Mouse (Mus musculus) urinary bladder, adult 2 months (tissue): ENCODE results near the gene Gm49373. TPM values are rescaled to one million over a fixed set of nuclear protein-coding genes. Genes with fewer than 3 reads are reported as not detected.

Experiments used
- DNase-seq: peaks from one replicate; pipeline ENCODE4 v3.0.0; 2022; ENCODE audit warnings: low spot score
- polyA plus RNA-seq: library from polyadenylated mRNA; depleted of rRNA; stranded (reverse); fragments of >200 nt; gene quantifications from 2 replicates; pipeline ENCODE4 v1.2.3, GENCODE M21; 2012; rRNA removed

Gm49373 gene
- polyA plus RNA-seq, 1 experiment = 0.80 TPM

GRCm38 (mm10) chr9:21029291-21030054 lies 43.4 kb downstream of the Gm49373 start, which contains the start of gene Icam4:
Gene Icam4, plus strand, starts transcription at chr9:21029373.
- DNase-seq = no peak

GRCm38 (mm10) chr9:21028560-21029110 lies 44.3 kb downstream of the Gm49373 start:
- DNase-seq = no peak

GRCm38 (mm10) chr9:21027774-21028290 lies 45.1 kb downstream of the Gm49373 start:
- DNase-seq = no peak

GRCm38 (mm10) chr9:21026849-21027248 lies 46.0 kb downstream of the Gm49373 start:
- DNase-seq = no peak

GRCm38 (mm10) chr9:21025258-21025810 lies 47.6 kb downstream of the Gm49373 start:
- DNase-seq = no peak

- DNase-seq = no peak
These were observed 50.2 kb downstream of the Gm49373 start for GRCm38 (mm10) chr9:21022726-21023125.

GRCm38 (mm10) chr9:21022288-21022687 lies 50.6 kb downstream of the Gm49373 start:
- no peak for DNase-seq

- DNase-seq = no peak
These were observed 51.5 kb downstream of the Gm49373 start for GRCm38 (mm10) chr9:21021363-21021762.

GRCm38 (mm10) chr9:21018600-21018999 lies 54.3 kb downstream of the Gm49373 start:
- no peak for DNase-seq

GRCm38 (mm10) chr9:21017177-21017575 lies 55.7 kb downstream of the Gm49373 start:
- DNase-seq = no peak

- no peak for DNase-seq
These were observed 56.3 kb downstream of the Gm49373 start for GRCm38 (mm10) chr9:21016331-21017176.

- no peak for DNase-seq
These were observed 57.2 kb downstream of the Gm49373 start, which contains the start of gene Icam1 for GRCm38 (mm10) chr9:21015571-21016130. Gene Icam1, plus strand, starts transcription at chr9:21015985.

GRCm38 (mm10) chr9:21014691-21015570 lies 58.0 kb downstream of the Gm49373 start:
- DNase-seq = no peak

Other genes starting within 250 kb of the Gm49373 start
- gene A230050P20Rik, start 204.5 kb downstream of the Gm49373 start, polyA plus RNA-seq = 59.3 and 71.9 TPM in 2 replicates
- 6.8 and 7.0 TPM in 2 replicates for gene Angptl6, start 193.4 kb downstream of the Gm49373 start, polyA plus RNA-seq
- gene Ppan, start 184.9 kb downstream of the Gm49373 start, polyA plus RNA-seq = 38.7 and 59.6 TPM in 2 replicates
- 136 and 141 TPM in 2 replicates for gene Eif3g, start 174.5 kb downstream of the Gm49373 start, polyA plus RNA-seq
- 19.1 and 19.7 TPM in 2 replicates for gene Dnmt1, start 113.2 kb downstream of the Gm49373 start, polyA plus RNA-seq
- gene S1pr2, start 96.3 kb downstream of the Gm49373 start, polyA plus RNA-seq = 11.6 and 11.7 TPM in 2 replicates
- 78.8 and 88.8 TPM in 2 replicates for gene Mrpl4, start 70.4 kb downstream of the Gm49373 start, polyA plus RNA-seq
- gene Icam1, start 57.1 kb downstream of the Gm49373 start, polyA plus RNA-seq = 27.4 and 28.7 TPM in 2 replicates
- 1.1 and 1.5 TPM in 2 replicates for gene Icam4, start 43.7 kb downstream of the Gm49373 start, polyA plus RNA-seq
- 1.2 TPM in 2 replicates for gene Icam5, start 41.0 kb downstream of the Gm49373 start, polyA plus RNA-seq
- 0.43 TPM in 1 of 2 replicates, not detected in the other for gene Zglp1, start 6.0 kb downstream of the Gm49373 start, polyA plus RNA-seq
- gene Fdx1l, start 518 bp upstream of the Gm49373 start, polyA plus RNA-seq = 51.2 and 63.1 TPM in 2 replicates
- 1.3 and 1.8 TPM in 2 replicates for gene Gm38431, start 18.9 kb upstream of the Gm49373 start, polyA plus RNA-seq
- 24.2 and 33.2 TPM in 2 replicates for gene Raver1, start 18.9 kb upstream of the Gm49373 start, polyA plus RNA-seq
- gene Tyk2, start 58.1 kb upstream of the Gm49373 start, polyA plus RNA-seq = 23.9 and 28.5 TPM in 2 replicates
- 198 and 211 TPM in 2 replicates for gene Cdc37, start 76.9 kb upstream of the Gm49373 start, polyA plus RNA-seq
- gene Pde4a, start 92.6 kb upstream of the Gm49373 start, polyA plus RNA-seq = 8.3 and 11.6 TPM in 2 replicates
- gene Keap1, start 166.3 kb upstream of the Gm49373 start, polyA plus RNA-seq = 36.8 and 38.7 TPM in 2 replicates
- gene S1pr5, start 175.3 kb upstream of the Gm49373 start, polyA plus RNA-seq = 0.32 and 0.47 TPM in 2 replicates
- gene Atg4d, start 192.2 kb upstream of the Gm49373 start, polyA plus RNA-seq = 23.6 and 27.3 TPM in 2 replicates
- gene Kri1, start 214.9 kb upstream of the Gm49373 start, polyA plus RNA-seq = 31.0 and 31.8 TPM in 2 replicates
- gene Cdkn2d, start 218.3 kb upstream of the Gm49373 start, polyA plus RNA-seq = 17.9 and 18.2 TPM in 2 replicates
- gene Ap1m2, start 239.2 kb upstream of the Gm49373 start, polyA plus RNA-seq = 40.7 and 46.5 TPM in 2 replicates
- gene Slc44a2, start 247.6 kb upstream of the Gm49373 start, polyA plus RNA-seq = 136 and 143 TPM in 2 replicates